ENCODE assay signal across 9 mouse cellular contexts in genomic region chr10:78399090-78399657, GRCm38 (mm10). TPM values are rescaled to one million over a fixed set of nuclear protein-coding genes. Genes with fewer than 3 reads are reported as not detected.
A peak's percentile ranks its signal among the peaks of the same experiment; 100 is the strongest.
DNase-seq lines count a peak whose midpoint lies in the region; ATAC-seq and TF ChIP-seq lines count a peak whose summit lies in the region.
"Had no signal": no experiment of that assay in that cellular context is flagged by ENCODE, and none has a peak within 500 bp of the region (broad histone marks: within the 10 kb centered on the region; RNA-seq: fewer than 3 reads in every experiment).

No protein-coding gene starts in this region.

- no peak overlapping the region for H3K4me2 ChIP-seq in hindbrain, embryonic 16.5 days (ENCODE audit: low read length)
- no peak overlapping the region for H3K4me2 ChIP-seq in liver, embryonic 14.5 days (ENCODE audit: low read depth)
- H3K4me2 ChIP-seq: embryonic facial prominence, embryonic 13.5 days had no signal

- H3K4me1 ChIP-seq in hindbrain, embryonic 16.5 days (ENCODE audit: control insufficient read depth, insufficient read depth, low read depth, low read length), result peaks cover 14% of the 10 kb centered on the region
- H3K4me1 ChIP-seq in liver, embryonic 14.5 days (replicated peaks; ENCODE audit: control insufficient read depth in 2 of 2, insufficient read depth in 2 of 2, low read length in 1 of 2), result peaks cover 2 to 23% of the 10 kb centered on the region in 2 experiments; a peak in 2 of 4 replicates

- H3K4me3 ChIP-seq in hindbrain, embryonic 16.5 days (ENCODE audit: low read length), result no peak overlapping the region
- H3K4me3 ChIP-seq in liver, embryonic 14.5 days (ENCODE audit: insufficient read depth in 1 of 2, low read depth in 2 of 2, low read length in 2 of 2), result no peak overlapping the region
- H3K4me3 ChIP-seq: embryonic facial prominence, embryonic 13.5 days had no signal

- H3K9ac ChIP-seq in hindbrain, embryonic 16.5 days (ENCODE audit: low read depth, low read length), result no peak overlapping the region
- no peak overlapping the region for H3K9ac ChIP-seq in liver, embryonic 14.5 days (replicated peaks)
- H3K9ac ChIP-seq: embryonic facial prominence, embryonic 13.5 days had no signal

- ATAC-seq in hindbrain, embryonic 16.5 days, result no peak
- ATAC-seq in liver, embryonic 14.5 days (ENCODE audit: insufficient read depth), result peak; percentile 83
- ATAC-seq in cerebellum, adult (ENCODE audit: insufficient number of reproducible peaks, low FRiP score, low TSS enrichment), result no peak

- no peaks in the 10 kb centered on the region for H3K27me3 ChIP-seq in hindbrain, embryonic 16.5 days (replicated peaks; ENCODE audit: control insufficient read depth, insufficient read depth, low read length)
- H3K27me3 ChIP-seq in liver, embryonic 14.5 days (ENCODE audit: control insufficient read depth, insufficient read depth, low read length), result no peaks in the 10 kb centered on the region; the same call in 1 of the 2 replicates
- H3K27me3 ChIP-seq: embryonic facial prominence, embryonic 13.5 days had no signal

- no peak for TF ChIP-seq CTCF in liver, embryonic 14.5 days (IDR thresholded peaks at IDR 0.05; ENCODE audit: low read depth)

- peaks cover 34% of the 10 kb centered on the region for H3K36me3 ChIP-seq in hindbrain, embryonic 16.5 days (ENCODE audit: control insufficient read depth, insufficient read depth, low read length)
- H3K36me3 ChIP-seq in liver, embryonic 14.5 days (replicated peaks; ENCODE audit: control insufficient read depth, insufficient read depth, low read depth), result peaks cover 40% of the 10 kb centered on the region

- peak overlapping the region; percentile 49 for H3K27ac ChIP-seq in hindbrain, embryonic 16.5 days (ENCODE audit: low read depth, low read length)
- no peak overlapping the region for H3K27ac ChIP-seq in liver, embryonic 14.5 days
- H3K27ac ChIP-seq: embryonic facial prominence, embryonic 13.5 days had no signal

- peak; percentile 62 for TF ChIP-seq EP300 in liver, embryonic 14.5 days (IDR thresholded peaks at IDR 0.05; ENCODE audit: low read depth)

- 35% methylated on average over 17 of the region's 17 CpGs for WGBS in hindbrain, embryonic 16.5 days
- WGBS in liver, embryonic 14.5 days (ENCODE audit: insufficient replicate concordance), result 40% methylated on average over 17 of the region's 17 CpGs

- peak; percentile 19 for DNase-seq in spleen, adult 12 weeks (ENCODE audit: low spot score)
- DNase-seq in spleen, adult 18-20 months, result no peak
- DNase-seq in c-Kit-positive CD71-positive TER-119-negative erythroid progenitor cells, embryonic 14.5 days (ENCODE audit: low read depth), result peak; percentile 82
- peak; percentile 43 to 62 (median 50) for DNase-seq in liver, embryonic 14.5 days (ENCODE audit: low read depth in 3 of 3, low spot score in 3 of 3)
- peak; percentile 61 for DNase-seq in retina, postnatal 7 days (ENCODE audit: low read depth, low spot score)
- DNase-seq in frontal cortex, postnatal 25 days (ENCODE audit: low spot score in 2 of 2), result no peak

- H3K9me3 ChIP-seq in hindbrain, embryonic 16.5 days (ENCODE audit: control insufficient read depth, low read length), result no peaks in the 10 kb centered on the region
- no peaks in the 10 kb centered on the region for H3K9me3 ChIP-seq in liver, embryonic 14.5 days (ENCODE audit: control insufficient read depth, low read length)
- H3K9me3 ChIP-seq: embryonic facial prominence, embryonic 13.5 days had no signal

RNA-seq across cellular contexts. Expression of gene Rrp1, which starts 13.7 kb away (rescaled TPM):
- 422 and 440 TPM in 2 replicates for polyA plus RNA-seq in hindbrain, embryonic 16.5 days (2015; fragmentation: Nextera tagmentation; extraction: Ambion mirVana)
- 43.0 and 69.7 TPM in 2 replicates for polyA plus RNA-seq in liver, embryonic 14.5 days (2012; rRNA removed)
- 79.8 and 89.7 TPM in 2 replicates for polyA plus RNA-seq in liver, embryonic 14.5 days (2014; fragmentation: Nextera tagmentation; extraction: Ambion mirVana)

RNA-seq across cellular contexts. Expression of gene Cstb, which starts 26.3 kb away (rescaled TPM):
- 86.1 and 102 TPM in 2 replicates for polyA plus RNA-seq in hindbrain, embryonic 16.5 days (2015; fragmentation: Nextera tagmentation; extraction: Ambion mirVana)
- polyA plus RNA-seq in liver, embryonic 14.5 days (2012; rRNA removed), result 58.1 and 74.9 TPM in 2 replicates
- polyA plus RNA-seq in liver, embryonic 14.5 days (2014; fragmentation: Nextera tagmentation; extraction: Ambion mirVana), result 111 and 122 TPM in 2 replicates

RNA-seq across cellular contexts. Expression of gene Agpat3, which starts 46.9 kb away (rescaled TPM):
- 44.0 and 70.1 TPM in 2 replicates for polyA plus RNA-seq in hindbrain, embryonic 16.5 days (2015; fragmentation: Nextera tagmentation; extraction: Ambion mirVana)
- 11.0 and 14.5 TPM in 2 replicates for polyA plus RNA-seq in liver, embryonic 14.5 days (2012; rRNA removed)
- 21.0 and 21.3 TPM in 2 replicates for polyA plus RNA-seq in liver, embryonic 14.5 days (2014; fragmentation: Nextera tagmentation; extraction: Ambion mirVana)

Comparison
In these comparisons a context has a peak if more than half of its experiments do, and no peak if none do; other contexts are left out.
1. DNase-seq: peak in spleen, adult 12 weeks (single experiment), c-Kit-positive CD71-positive TER-119-negative erythroid progenitor cells, embryonic 14.5 days (single experiment), liver, embryonic 14.5 days (3 of 3) and retina, postnatal 7 days (single experiment); none in spleen, adult 18-20 months (0 of 2) and frontal cortex, postnatal 25 days (0 of 2).